Mouse (Mus musculus) ovary, adult 18-20 months (tissue): ENCODE measurements around the gene Cdk15.

Experiments
- DNase-seq: peaks from one replicate; pipeline ENCODE4 v3.0.0; 2022; ENCODE audit warnings: low spot score, mixed read lengths

Gene Cdk15

GRCm38 (mm10) chr1:59285880-59286279 is 29.2 kb downstream of the Cdk15 start:
- no peak for DNase-seq

- DNase-seq, result no peak
These were observed 29.7 kb downstream of the Cdk15 start for GRCm38 (mm10) chr1:59286316-59286850.

GRCm38 (mm10) chr1:59287733-59288132 is 31.0 kb downstream of the Cdk15 start:
- DNase-seq, result no peak

- DNase-seq, result no peak
These were observed 34.9 kb downstream of the Cdk15 start for GRCm38 (mm10) chr1:59291652-59292051.

- DNase-seq, result no peak
These were observed 39.1 kb downstream of the Cdk15 start for GRCm38 (mm10) chr1:59295769-59296168.

- no peak for DNase-seq
These were observed 40.5 kb downstream of the Cdk15 start for GRCm38 (mm10) chr1:59297167-59297566.

- no peak for DNase-seq
These were observed 41.9 kb downstream of the Cdk15 start for GRCm38 (mm10) chr1:59298491-59299090.

GRCm38 (mm10) chr1:59307310-59307709 is 50.6 kb downstream of the Cdk15 start:
- DNase-seq, result no peak

GRCm38 (mm10) chr1:59311292-59311885 is 54.7 kb downstream of the Cdk15 start:
- DNase-seq, result no peak

GRCm38 (mm10) chr1:59312187-59313153 is 55.8 kb downstream of the Cdk15 start:
- DNase-seq, result no peak

GRCm38 (mm10) chr1:59313154-59313940 is 56.6 kb downstream of the Cdk15 start:
- no peak for DNase-seq

GRCm38 (mm10) chr1:59315057-59315807 is 58.5 kb downstream of the Cdk15 start:
- no peak for DNase-seq

GRCm38 (mm10) chr1:59316031-59316385 is 59.3 kb downstream of the Cdk15 start:
- no peak for DNase-seq

- no peak for DNase-seq
These were observed 59.8 kb downstream of the Cdk15 start for GRCm38 (mm10) chr1:59316386-59317051.

GRCm38 (mm10) chr1:59317397-59317796 is 60.7 kb downstream of the Cdk15 start:
- no peak for DNase-seq

GRCm38 (mm10) chr1:59318878-59319277 is 62.2 kb downstream of the Cdk15 start:
- no peak for DNase-seq

GRCm38 (mm10) chr1:59321076-59321879 is 64.6 kb downstream of the Cdk15 start:
- no peak for DNase-seq

GRCm38 (mm10) chr1:59321880-59322836 is 65.5 kb downstream of the Cdk15 start:
- DNase-seq, result peak; percentile 35
